Mouse (Mus musculus) lung, embryonic 15.5 days (tissue): ENCODE results near the gene Dnase2a. TPM values are rescaled to one million over a fixed set of nuclear protein-coding genes. Genes with fewer than 3 reads are reported as not detected.
"Not testable (repeated sequence)": the region's sequence is repeated elsewhere in the genome, so short reads cannot be mapped to it uniquely, and the experiment has no call there.

ENCODE experiments used
- ATAC-seq: fragments of 200-750 bp; cut with Nextera tagmentation; 2 replicates; pipeline ENCODE4 v1.8.0; 2017; ENCODE audit warnings: moderate number of reproducible peaks, borderline replicate concordance; ENCODE audit not compliant: low FRiP score, low TSS enrichment; ENCODE audit errors: extremely low read depth
- H3K27ac ChIP-seq: fragments of 300-500 bp; sonication (generic); 2 replicates; pipeline ENCODE4 v1.5.1; 2015; ENCODE audit warnings: moderate library complexity, mild to moderate bottlenecking, inconsistent platforms
- H3K27me3 ChIP-seq: fragments of 300-500 bp; sonication (generic); 2 replicates; pipeline ENCODE4 v1.6.1; 2015; ENCODE audit warnings: inconsistent platforms
- H3K36me3 ChIP-seq: fragments of 300-500 bp; sonication (generic); 2 replicates; pipeline ENCODE4 v1.6.1; 2015; ENCODE audit warnings: inconsistent platforms
- H3K4me1 ChIP-seq: fragments of 300-500 bp; sonication (generic); 2 replicates; pipeline ENCODE4 v1.6.1; 2015; ENCODE audit warnings: inconsistent platforms
- H3K4me2 ChIP-seq: fragments of 300-500 bp; sonication (generic); 2 replicates; pipeline ENCODE4 v1.6.1; 2015; ENCODE audit warnings: inconsistent platforms, mild to moderate bottlenecking, moderate library complexity
- H3K4me3 ChIP-seq: fragments of 300-500 bp; sonication (generic); 2 replicates; pipeline ENCODE4 v1.5.1; 2015; ENCODE audit warnings: mild to moderate bottlenecking, inconsistent platforms
- H3K9ac ChIP-seq: fragments of 300-500 bp; sonication (generic); 2 replicates; pipeline ENCODE4 v1.6.1; 2015; ENCODE audit warnings: inconsistent platforms
- H3K9me3 ChIP-seq: fragments of 300-500 bp; sonication (generic); 2 replicates; pipeline ENCODE4 v1.6.1; 2016; ENCODE audit warnings: inconsistent platforms
- WGBS: fragments of 180-500 bp; shearing (Covaris S2); methylation state at CpG from one replicate; pipeline ENCODE4 v1.1.7; 2015; 5-methylcytosine and 5-hydroxymethylcytosine counted together
- polyA plus RNA-seq: library from polyadenylated mRNA; unstranded; fragments of >200 nt; fragmentation: Nextera tagmentation; extraction: Ambion mirVana; gene quantifications from 2 replicates; pipeline ENCODE4 v1.2.1, GENCODE M21; 2015

Gene Dnase2a
- polyA plus RNA-seq, 1 experiment from 2014 or later, result 15.4 TPM

DNA sequence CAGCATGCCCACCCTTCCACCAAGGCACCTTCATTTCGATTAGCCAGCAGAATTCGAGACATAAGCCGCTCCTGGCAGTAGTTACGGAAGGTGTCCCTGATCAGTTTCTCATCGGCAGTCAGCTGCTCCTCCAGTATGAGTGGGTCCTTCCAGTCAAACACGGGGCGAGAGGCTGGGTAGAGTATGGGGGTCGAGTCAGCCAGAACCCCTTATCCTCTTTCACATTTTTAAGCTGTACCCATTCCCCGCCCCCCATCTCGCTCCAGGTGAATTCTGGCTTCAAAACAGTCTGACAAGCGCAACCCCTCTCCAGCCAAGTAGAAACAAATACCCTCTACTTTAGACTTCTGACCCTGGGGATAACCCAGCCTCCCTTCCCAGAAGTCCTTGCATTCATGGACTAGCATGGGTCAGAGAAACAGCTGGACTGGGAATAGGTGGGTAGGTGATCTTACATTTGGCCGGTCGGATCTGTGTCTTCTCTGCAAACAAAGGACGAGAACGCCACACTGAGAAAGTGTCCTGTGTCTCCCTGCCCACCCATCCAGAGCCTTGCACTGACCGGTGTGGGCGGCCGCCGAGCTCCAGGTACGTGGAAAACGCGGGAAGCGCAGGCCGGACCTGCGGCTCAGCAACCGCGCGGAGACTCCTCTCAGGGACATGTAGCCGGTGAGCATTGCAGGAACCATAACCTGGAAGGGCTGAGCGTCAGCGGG lies 15.2 kb upstream of the Dnase2a start:
- 8% methylated on average over 31 of the region's 31 CpGs for WGBS
- Histone ChIP-seq H3K36me3 (peaks cover 11% of the 10 kb centered on the region; the same call in 1 of the 2 replicates), H3K9ac (peak overlapping the region; percentile 65), H3K4me2 (peak overlapping the region; percentile 81), H3K27ac (no peak overlapping the region), H3K27me3 (no peaks in the 10 kb centered on the region), H3K4me3 (peak overlapping the region; percentile 73), H3K9me3 (no peaks in the 10 kb centered on the region), H3K4me1 (peaks cover 10% of the 10 kb centered on the region)
- peak; percentile 12 for ATAC-seq

DNA sequence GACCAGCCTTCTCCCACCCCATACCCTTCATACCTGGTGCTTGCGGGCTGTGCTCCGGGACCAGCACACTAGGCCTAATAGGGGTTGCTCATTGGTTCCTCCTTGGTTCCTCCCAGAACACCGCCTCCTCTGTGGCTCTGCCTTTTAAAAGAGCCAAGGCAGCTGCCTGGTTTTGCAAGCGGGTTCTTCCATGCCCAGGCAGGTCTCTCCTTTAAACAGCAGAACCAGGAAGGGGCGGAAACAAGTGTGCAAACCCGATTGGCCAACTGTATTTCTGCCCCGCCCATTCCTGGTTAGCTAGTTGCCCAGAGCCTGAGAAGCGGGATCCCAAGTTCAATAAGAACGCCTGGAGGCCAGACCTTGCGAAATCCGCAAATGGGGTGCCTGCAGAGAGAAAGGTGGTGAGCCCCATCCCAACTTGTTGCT lies 14.6 kb upstream of the Dnase2a start, which contains the start of gene Gcdh:
Gene Gcdh (minus strand): TSS at position 213 of the 426 bp plus-strand sequence.
- peak within 1 kb of the TSS; percentile 65 for H3K9ac ChIP-seq
- peaks cover 10% of the 10 kb centered on the region for H3K4me1 ChIP-seq
- peak within 1 kb of the TSS; percentile 81 for H3K4me2 ChIP-seq
- H3K4me3 ChIP-seq, result peak within 1 kb of the TSS; percentile 73
- peaks cover 5% of the 10 kb centered on the region; the same call in 1 of the 2 replicates for H3K36me3 ChIP-seq
- no peaks in the 10 kb centered on the region for H3K27me3 ChIP-seq
- H3K27ac ChIP-seq, result no peak within 1 kb of the TSS
- ATAC-seq, result peak; percentile 98
- WGBS, result 0% methylated on average over 11 of the region's 11 CpGs
- H3K9me3 ChIP-seq, result no peaks in the 10 kb centered on the region

GRCm38 (mm10) chr8:84895963-84896362 lies 12.4 kb upstream of the Dnase2a start:
- Histone ChIP-seq H3K36me3 (no peaks in the 10 kb centered on the region), H3K4me1 (peaks cover 10% of the 10 kb centered on the region), H3K27ac (no peak overlapping the region), H3K4me2 (no peak overlapping the region), H3K27me3 (no peaks in the 10 kb centered on the region), H3K4me3 (no peak overlapping the region), H3K9me3 (no peaks in the 10 kb centered on the region), H3K9ac (no peak overlapping the region)
- 80% methylated on average over 5 of the region's 5 CpGs for WGBS
- ATAC-seq, result no peak

DNA sequence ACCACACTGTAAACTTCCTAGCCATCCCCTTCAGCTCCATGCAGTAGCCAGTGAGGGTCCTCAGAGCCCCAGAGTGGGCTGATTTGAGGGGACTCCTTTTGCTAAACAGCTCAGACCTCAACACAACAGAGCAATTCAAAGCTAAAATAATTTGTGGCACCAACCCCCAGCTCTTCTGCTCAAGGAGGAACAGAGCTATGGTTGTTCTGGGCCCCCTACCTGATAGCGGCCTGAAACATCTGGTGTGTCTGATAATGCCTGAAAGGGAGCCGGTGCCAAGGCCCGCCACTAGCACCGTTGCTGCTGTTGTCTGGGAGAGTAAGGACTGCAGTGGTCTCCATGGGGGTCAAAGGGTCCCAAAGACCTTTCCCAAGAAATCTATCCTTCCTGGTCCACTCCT lies 7.3 kb upstream of the Dnase2a start:
- Histone ChIP-seq H3K4me2 (no peak overlapping the region), H3K36me3 (no peaks in the 10 kb centered on the region), H3K9me3 (no peaks in the 10 kb centered on the region), H3K9ac (no peak overlapping the region), H3K27ac (no peak overlapping the region), H3K27me3 (no peaks in the 10 kb centered on the region), H3K4me1 (peaks cover 13% of the 10 kb centered on the region), H3K4me3 (no peak overlapping the region)
- no peak for ATAC-seq
- WGBS, result 56% methylated on average over 4 of the region's 4 CpGs

DNA sequence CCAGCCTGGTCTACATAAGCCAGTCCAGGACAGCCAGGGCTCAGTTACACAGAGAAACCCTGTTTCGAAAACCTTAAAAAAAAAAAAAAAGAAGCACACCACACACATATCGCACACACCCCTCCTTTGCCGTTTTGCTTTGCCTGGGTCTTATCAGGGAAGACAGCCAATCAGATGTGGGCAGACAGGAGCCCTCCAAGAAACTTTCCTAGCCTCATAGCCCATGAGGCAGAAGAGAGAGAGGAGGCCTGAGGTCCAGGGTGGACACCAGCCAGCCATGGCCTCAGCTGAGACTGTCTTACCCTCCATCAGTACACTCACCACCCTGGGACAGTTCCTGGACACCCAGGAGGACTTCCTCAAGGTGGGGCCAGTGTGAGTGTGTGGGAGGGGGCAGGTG lies 6.6 kb upstream of the Dnase2a start, which contains the start of gene Klf1:
Gene Klf1 (plus strand): TSS at position 177 of the 400 bp plus-strand sequence.
- WGBS, result 59% methylated on average over 3 of the region's 3 CpGs
- H3K9ac ChIP-seq, result peak within 1 kb of the TSS; percentile 88
- H3K4me3 ChIP-seq, result peak within 1 kb of the TSS; percentile 73
- ATAC-seq, result no peak
- peaks cover 13% of the 10 kb centered on the region for H3K4me1 ChIP-seq
- peak within 1 kb of the TSS; percentile 99 for H3K4me2 ChIP-seq
- H3K27me3 ChIP-seq, result no peaks in the 10 kb centered on the region
- no peaks in the 10 kb centered on the region for H3K36me3 ChIP-seq
- peak within 1 kb of the TSS; percentile 90; the same call in 1 of the 2 replicates for H3K27ac ChIP-seq
- no peaks in the 10 kb centered on the region for H3K9me3 ChIP-seq

- Histone ChIP-seq H3K27me3 (no peaks in the 10 kb centered on the region), H3K9ac (peak overlapping the region; percentile 88), H3K36me3 (no peaks in the 10 kb centered on the region), H3K4me1 (peaks cover 13% of the 10 kb centered on the region), H3K27ac (peak overlapping the region; percentile 90; the same call in 1 of the 2 replicates), H3K9me3 (no peaks in the 10 kb centered on the region), H3K4me3 (peak overlapping the region; percentile 73), H3K4me2 (peak overlapping the region; percentile 99)
- ATAC-seq, result peak; percentile 4; the same call in 1 of the 2 replicates
- 3% methylated on average over 24 of the region's 24 CpGs for WGBS
These were observed 5.9 kb upstream of the Dnase2a start for GRCm38 (mm10) chr8:84902367-84902919.

DNA sequence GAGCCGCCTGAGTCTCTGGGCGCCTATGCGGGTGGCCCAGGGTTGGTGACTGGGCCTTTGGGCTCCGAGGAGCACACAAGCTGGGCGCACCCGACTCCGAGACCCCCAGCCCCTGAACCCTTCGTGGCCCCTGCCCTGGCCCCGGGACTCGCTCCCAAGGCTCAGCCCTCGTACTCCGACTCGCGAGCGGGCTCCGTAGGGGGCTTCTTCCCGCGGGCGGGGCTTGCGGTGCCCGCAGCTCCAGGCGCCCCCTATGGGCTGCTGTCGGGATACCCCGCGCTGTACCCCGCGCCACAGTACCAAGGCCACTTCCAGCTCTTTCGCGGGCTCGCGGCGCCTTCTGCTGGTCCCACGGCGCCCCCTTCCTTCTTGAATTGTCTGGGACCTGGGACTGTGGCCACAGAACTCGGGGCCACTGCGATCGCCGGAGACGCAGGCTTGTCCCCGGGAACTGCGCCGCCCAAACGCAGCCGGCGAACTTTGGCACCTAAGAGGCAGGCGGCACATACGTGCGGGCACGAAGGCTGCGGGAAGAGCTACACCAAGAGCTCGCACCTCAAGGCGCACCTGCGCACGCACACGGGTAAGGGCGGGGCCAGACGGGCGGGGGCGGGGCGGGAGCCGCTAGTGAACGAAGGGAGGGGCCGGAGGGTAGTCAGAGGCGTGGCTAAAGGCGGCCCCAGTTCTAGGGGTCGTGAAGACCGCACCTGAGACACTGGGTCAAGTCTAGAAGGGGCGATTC lies 5.3 kb upstream of the Dnase2a start:
- H3K9ac ChIP-seq, result peak overlapping the region; percentile 88
- H3K27ac ChIP-seq, result peak overlapping the region; percentile 90
- H3K4me1 ChIP-seq, result peaks cover 13% of the 10 kb centered on the region
- H3K4me3 ChIP-seq, result peak overlapping the region; percentile 73
- H3K36me3 ChIP-seq, result no peaks in the 10 kb centered on the region
- no peaks in the 10 kb centered on the region for H3K9me3 ChIP-seq
- WGBS, result under 1% methylated on average over 68 of the region's 68 CpGs
- peak; percentile 89 for ATAC-seq
- peak overlapping the region; percentile 99 for H3K4me2 ChIP-seq
- H3K27me3 ChIP-seq, result no peaks in the 10 kb centered on the region

DNA sequence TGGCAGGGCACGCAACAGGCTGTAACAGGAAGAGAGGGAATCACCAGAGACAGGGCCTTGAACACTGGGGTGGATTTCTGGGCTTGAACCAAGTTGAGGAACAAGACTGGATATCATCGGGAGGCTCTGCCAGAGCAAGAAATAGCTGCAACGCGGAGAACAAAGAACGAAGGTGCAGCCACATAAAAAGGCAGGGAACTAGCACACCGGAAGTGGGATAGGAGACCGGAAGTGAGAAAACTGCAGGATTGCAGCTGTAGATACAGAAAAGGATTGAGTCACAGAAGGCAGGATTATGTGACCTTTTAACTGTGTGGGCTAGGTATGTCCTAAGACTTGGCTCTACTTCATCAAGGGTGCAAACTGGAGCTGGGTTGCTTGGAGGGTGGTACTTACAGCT lies 4.0 kb upstream of the Dnase2a start:
- WGBS, result 89% methylated on average over 7 of the region's 7 CpGs
- Histone ChIP-seq H3K27ac (no peak overlapping the region), H3K4me3 (no peak overlapping the region), H3K4me1 (peaks cover 20% of the 10 kb centered on the region), H3K9me3 (no peaks in the 10 kb centered on the region), H3K27me3 (peaks cover 1% of the 10 kb centered on the region; the same call in 1 of the 2 replicates), H3K9ac (no peak overlapping the region), H3K4me2 (no peak overlapping the region), H3K36me3 (no peaks in the 10 kb centered on the region)
- ATAC-seq, result no peak

GRCm38 (mm10) chr8:84907037-84907436 lies 1.3 kb upstream of the Dnase2a start:
- H3K4me3 ChIP-seq, result no peak overlapping the region
- peaks cover 22% of the 10 kb centered on the region for H3K4me1 ChIP-seq
- H3K27ac ChIP-seq, result no peak overlapping the region
- no peaks in the 10 kb centered on the region for H3K36me3 ChIP-seq
- WGBS, result 92% methylated on average over 9 of the region's 9 CpGs
- H3K9ac ChIP-seq, result no peak overlapping the region
- H3K4me2 ChIP-seq, result no peak overlapping the region
- H3K9me3 ChIP-seq, result no peaks in the 10 kb centered on the region
- peaks cover 21% of the 10 kb centered on the region for H3K27me3 ChIP-seq
- ATAC-seq, result no peak

GRCm38 (mm10) chr8:84907493-84907892 lies 867 bp upstream of the Dnase2a start:
- Histone ChIP-seq H3K4me3 (no peak overlapping the region), H3K27ac (no peak overlapping the region), H3K9ac (no peak overlapping the region), H3K36me3 (no peaks in the 10 kb centered on the region), H3K4me1 (peaks cover 22% of the 10 kb centered on the region), H3K27me3 (peaks cover 26% of the 10 kb centered on the region), H3K4me2 (no peak overlapping the region), H3K9me3 (no peaks in the 10 kb centered on the region)
- no peak for ATAC-seq
- WGBS, result 61% methylated on average over 8 of the region's 8 CpGs

- not testable (repeated sequence) for H3K36me3 ChIP-seq, H3K9me3 ChIP-seq, ATAC-seq
- Histone ChIP-seq H3K4me3 (peak overlapping the region; percentile 51), H3K9ac (peak overlapping the region; percentile 53; the same call in 1 of the 2 replicates), H3K27ac (0 out of 2 replicates have a peak overlapping the region, but pooled peaks have one; percentile 35), H3K4me2 (peak overlapping the region; percentile 86), H3K4me1 (peaks cover 24% of the 10 kb centered on the region), H3K27me3 (peaks cover 31% of the 10 kb centered on the region)
- WGBS, result 25% methylated on average over 7 of the region's 7 CpGs
These were observed 381 bp upstream of the Dnase2a start for GRCm38 (mm10) chr8:84907979-84908378.
